Mouse (Mus musculus): ENCODE results near the gene P2rx1.

DNA sequence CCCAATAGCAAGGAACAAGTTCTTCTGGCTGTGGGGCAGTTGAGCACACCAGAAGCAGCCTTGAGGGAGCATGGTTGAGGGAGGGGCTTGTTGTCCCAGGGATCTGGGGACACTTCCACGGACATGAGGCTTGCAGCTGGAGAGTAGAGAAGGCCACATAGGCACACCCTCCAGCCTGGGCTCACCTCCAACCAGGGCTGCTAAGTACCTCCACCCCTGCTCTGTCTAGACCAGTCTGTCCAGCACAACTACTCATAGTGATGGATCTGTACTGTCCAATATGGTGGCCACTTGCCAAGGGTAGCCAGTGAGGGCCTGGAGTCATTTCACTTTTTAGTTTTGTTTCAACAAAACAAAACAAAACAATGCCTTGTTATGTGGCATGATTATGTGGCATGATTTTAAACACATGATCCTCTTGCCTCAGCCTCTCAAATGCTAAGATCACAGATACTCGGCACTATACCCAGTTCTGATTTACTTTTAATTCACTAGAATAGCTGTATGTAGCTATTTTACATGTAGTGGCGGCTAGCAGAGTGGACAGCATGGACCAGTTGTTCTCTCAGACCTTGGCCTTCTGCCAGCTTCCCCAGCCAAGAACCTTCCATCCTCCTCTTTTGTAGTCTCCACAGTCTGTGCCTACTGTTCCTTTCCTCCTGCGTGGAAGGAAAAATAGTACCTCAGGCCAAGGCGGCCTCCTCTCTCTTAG lies 16.6 kb downstream of the P2rx1 start:
- no peak for TF ChIP-seq CTCF (IDR thresholded peaks at IDR 0.05; ENCODE audit: extremely low read depth, insufficient read depth, low read length)
- TF ChIP-seq POLR2A (IDR thresholded peaks at IDR 0.05; ENCODE audit: extremely low read depth, insufficient read depth, low read length) = no peak
